Mouse (Mus musculus): ENCODE results near the gene Pdlim5.

The Pdlim5 gene

GRCm38 (mm10) chr3:142338058-142338457, 57.4 kb downstream of the Pdlim5 start:
- no peak for DNase-seq (ENCODE audit: low spot score)

DNA sequence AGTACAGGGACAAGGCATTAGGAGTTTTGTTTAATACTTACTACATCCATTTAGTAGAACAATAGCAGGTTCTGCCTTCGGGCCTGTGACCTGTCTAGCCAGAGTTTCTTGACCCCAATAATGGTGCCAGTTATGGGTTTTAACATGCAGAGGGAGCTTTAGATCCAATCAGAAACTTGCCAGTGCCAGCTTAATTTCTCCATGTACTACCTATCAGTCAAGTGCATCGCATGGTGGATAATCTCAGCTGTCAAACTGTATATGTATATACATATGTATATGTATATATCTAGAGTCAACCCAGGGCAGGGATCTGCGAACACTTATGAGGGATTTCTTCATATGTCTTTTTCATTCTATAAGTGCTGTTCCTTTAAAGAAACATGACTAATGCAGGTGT, 61.0 kb downstream of the Pdlim5 start:
- no peak for DNase-seq (ENCODE audit: low spot score)

- DNase-seq (ENCODE audit: low spot score), result no peak
Observed at GRCm38 (mm10) chr3:142333458-142333857, 62.0 kb downstream of the Pdlim5 start.

DNA sequence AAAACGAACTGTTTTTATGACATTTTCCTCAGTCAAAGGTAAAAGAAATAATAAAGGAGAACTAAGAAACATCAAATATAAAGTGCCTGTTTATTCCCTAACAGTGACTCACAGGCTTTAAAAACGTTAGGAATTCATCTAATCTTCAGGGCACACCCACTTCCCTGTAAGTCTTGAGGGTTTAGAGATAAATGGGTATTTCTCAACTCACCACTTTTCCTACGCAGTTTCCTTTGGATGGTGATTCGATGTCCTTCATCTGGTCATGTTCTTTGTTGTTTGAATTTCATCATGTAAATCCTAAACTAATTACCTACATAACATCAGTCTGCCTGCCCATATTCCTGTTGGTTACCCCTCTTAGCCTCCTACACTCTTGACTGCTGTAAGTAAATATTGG, 62.8 kb downstream of the Pdlim5 start:
- no peak for DNase-seq (ENCODE audit: low spot score)

DNA sequence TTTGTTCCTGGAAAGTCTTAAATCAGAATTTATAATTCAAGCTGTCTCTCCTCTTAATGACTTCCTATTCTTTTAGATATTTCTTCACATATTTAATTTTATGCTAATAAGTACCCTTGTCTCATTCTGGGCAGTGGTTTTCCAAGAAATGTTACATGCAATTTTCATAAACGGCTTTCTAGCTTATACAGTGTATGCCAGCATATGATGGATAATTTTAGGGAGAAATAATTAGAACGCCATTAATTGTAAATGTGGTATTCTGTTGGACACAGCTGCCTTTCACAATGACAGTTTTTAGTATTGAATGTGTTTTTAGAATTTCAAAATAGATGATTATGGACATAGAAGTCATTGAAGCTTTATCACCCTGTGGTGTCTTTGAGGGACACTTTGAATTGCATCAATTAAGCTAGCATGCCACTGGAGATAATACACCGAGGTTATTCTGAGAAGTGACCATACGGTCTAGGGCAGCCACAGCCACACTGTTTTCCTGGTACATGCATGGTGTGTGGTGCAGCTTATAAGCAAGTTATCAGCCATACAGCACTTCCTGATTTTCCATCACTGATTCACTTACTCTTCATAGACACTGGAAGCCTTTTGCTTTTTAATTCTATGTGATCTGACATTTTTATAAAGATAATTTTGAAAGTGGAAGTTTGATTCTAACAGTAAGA, 63.5 kb downstream of the Pdlim5 start:
- no peak for DNase-seq (ENCODE audit: low spot score)

GRCm38 (mm10) chr3:142330425-142330824, 65.1 kb downstream of the Pdlim5 start:
- no peak for DNase-seq (ENCODE audit: low spot score)

GRCm38 (mm10) chr3:142323592-142323991, 71.9 kb downstream of the Pdlim5 start:
- DNase-seq (ENCODE audit: low spot score), result no peak

DNA sequence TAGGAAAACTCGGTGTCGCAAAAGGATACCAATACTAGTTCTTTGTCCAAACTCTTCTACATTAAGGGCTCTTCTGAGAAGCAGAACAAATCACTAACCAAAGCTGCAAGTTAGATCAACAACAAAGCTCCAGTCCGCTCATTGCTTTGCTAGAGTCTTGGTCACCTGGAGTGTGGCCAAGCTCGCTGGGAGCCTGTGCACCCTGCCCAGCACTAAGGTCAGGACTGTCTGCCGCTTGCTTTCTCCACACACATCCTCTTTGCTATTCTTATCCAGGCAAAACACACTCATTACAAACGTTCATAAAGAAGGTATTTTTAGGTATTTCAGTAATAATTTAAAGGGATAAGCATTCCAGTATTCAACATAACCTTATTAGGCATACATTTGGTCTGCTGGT, 73.6 kb downstream of the Pdlim5 start:
- DNase-seq (ENCODE audit: low spot score), result no peak

- DNase-seq (ENCODE audit: low spot score), result peak; percentile 78
Observed at GRCm38 (mm10) chr3:142318147-142318546, 77.3 kb downstream of the Pdlim5 start.

- DNase-seq (ENCODE audit: low spot score), result no peak
Observed at GRCm38 (mm10) chr3:142316138-142316740, 79.3 kb downstream of the Pdlim5 start.

DNA sequence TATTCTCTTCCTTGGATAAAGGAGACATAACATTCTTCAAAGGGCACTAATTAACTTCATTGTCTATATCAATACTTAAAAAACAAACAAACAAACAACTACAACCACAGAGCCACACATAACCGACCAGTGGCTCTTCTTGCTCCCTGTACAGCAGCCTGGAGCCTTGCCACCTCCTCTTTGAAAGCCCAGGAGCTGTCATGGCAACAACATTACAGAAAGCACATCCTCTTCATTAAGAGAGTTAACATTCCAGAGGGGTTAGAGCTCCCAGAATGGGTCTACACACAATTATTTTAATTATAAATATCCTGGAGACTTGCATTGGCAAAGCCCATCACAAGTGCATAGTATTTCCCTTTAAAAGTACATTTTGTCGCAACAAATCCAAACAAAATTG, 84.4 kb downstream of the Pdlim5 start:
- DNase-seq (ENCODE audit: low spot score), result peak; percentile 62

- peak; percentile 63 for DNase-seq (ENCODE audit: low spot score)
Observed at GRCm38 (mm10) chr3:142310446-142310845, 85.0 kb downstream of the Pdlim5 start.

GRCm38 (mm10) chr3:142295287-142295676, 100.2 kb downstream of the Pdlim5 start:
- no peak for DNase-seq (ENCODE audit: low spot score)

GRCm38 (mm10) chr3:142294616-142295286, 100.7 kb downstream of the Pdlim5 start:
- DNase-seq (ENCODE audit: low spot score), result peak; percentile 90

GRCm38 (mm10) chr3:142293561-142293960, 101.9 kb downstream of the Pdlim5 start:
- DNase-seq (ENCODE audit: low spot score), result no peak

DNA sequence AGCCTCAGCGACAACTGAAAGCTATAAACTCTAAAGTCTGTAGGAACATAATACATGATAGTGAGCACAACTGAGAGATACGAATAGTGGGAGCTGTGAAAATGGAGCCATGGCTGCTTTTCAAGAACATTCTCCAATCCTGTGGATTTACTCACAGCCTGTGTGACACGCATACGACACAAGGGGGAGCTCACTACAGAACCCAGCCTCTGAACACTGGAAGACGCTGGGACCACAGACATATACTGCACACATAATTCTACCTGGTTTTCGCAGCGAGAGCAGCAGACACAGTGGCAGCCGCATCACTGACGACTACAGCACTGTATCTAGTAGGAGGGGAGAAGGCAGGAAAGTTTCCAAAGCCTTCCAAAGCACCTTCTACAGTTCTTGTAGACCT, 112.8 kb downstream of the Pdlim5 start:
- DNase-seq (ENCODE audit: low spot score), result peak; percentile 74

- no peak for DNase-seq (ENCODE audit: low spot score)
Observed at GRCm38 (mm10) chr3:142281656-142282055, 113.8 kb downstream of the Pdlim5 start.

DNA sequence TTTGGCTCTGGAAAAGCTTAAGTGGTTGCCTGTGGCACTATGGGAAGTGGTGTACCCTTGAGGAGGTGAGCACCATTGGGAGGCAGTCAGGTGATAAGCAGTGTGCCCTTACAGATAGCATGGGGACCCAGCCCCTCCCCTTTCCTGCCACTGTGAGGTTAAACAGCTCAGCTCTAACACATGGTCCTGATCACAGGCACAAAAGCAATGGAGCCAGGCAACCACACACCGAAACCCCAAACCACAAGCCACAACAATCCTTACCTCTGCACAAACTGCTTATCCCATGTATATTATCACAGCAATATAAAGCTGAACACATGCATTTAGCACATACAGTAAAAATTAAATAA, 114.4 kb downstream of the Pdlim5 start:
- DNase-seq (ENCODE audit: low spot score), result no peak

DNA sequence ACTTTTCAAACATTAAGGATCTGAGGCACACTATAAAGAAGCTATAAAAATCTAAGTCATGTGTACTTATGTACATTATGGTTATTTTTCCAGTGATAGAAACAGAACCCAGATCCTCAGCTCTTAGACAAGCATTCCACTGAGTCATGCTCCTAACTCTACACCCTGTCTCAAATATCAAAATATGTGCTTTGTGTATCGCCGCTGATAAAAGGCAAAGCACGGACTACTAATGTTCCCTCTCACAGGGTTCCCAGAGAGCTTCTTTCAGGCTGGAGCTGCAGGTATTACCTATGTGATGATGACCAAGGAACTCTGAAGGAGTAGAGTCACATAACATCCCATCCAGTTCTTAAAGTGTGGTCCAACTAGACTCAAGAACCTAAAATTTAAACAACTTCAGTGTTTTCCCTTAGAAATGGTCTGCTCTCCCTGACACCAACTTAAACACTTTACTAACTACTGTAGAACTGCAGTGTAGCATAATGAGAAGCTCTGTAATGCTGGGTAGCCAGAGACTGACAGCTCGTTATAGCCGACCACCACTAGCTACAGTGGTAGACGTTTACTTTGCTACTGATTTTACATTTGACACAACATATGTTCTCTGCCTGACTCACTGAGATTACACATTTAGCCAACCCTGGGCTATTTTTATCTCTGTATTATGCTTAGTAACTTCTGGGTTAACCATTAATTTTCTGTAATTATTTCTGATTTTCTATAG, 115.0 kb downstream of the Pdlim5 start:
- DNase-seq (ENCODE audit: low spot score), result no peak

DNA sequence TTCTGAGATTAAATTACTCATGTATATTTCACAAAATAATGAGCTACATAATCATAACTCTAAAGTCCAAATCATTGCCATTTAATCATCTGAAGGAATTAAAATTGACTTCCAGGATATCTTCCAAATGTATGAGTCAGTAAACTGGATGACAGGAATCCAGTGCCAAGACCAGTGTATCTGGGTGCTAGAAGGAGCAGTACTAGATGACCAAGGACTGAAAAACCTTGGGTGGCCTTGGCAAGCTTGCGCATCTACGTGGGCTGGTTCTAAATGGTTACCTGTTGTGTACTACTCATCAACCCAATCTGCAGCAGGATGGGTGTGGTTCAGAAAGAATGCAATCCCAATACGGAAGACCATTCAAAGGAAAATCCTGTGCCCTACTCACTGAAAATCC, 116.5 kb downstream of the Pdlim5 start:
- DNase-seq (ENCODE audit: low spot score), result no peak

- DNase-seq (ENCODE audit: low spot score), result no peak
Observed at GRCm38 (mm10) chr3:142276506-142276905, 119.0 kb downstream of the Pdlim5 start.

DNA sequence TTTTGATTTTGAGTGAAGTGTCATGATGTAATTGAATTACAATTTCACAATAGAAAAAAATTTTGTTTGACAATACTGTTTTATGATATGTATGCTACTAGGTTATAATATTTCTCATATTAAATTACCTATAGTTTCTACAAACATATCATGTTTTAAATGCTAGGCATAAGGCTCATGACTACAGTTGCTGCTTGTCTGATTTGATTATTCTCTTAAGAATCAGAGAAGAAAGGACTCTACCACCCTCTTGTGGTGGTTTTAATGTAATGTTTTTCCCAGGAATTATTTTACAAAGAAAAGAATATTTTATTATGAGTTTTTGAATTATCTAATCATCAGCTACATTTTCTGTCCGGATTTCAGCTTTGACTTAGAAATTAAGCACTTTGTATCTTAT, 120.5 kb downstream of the Pdlim5 start:
- DNase-seq (ENCODE audit: low spot score), result peak; percentile 85

DNA sequence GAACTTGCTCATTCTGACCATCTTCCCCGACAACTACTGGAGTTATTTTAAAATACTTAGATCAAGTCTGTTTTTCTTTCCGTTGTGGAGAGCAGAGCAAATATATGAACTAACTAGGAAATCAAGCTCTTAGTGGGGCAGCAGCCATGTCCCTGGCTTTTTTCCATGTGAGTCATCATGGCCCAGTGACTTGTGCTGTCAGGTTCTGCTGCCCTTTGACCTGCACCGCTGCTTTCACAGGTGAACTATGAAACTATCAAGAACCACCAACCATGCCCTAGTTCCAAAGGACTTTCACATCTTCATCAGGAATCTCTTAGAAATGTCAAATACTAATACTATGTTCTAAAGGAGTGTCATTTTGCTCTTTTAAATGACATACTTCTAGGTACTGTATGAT, 121.0 kb downstream of the Pdlim5 start:
- no peak for DNase-seq (ENCODE audit: low spot score)

Measured in retina, embryonic 14.5 days (tissue).